20 mouse cellular contexts compared by ENCODE assay signal in genomic region chr6:8832924-8833323, GRCm38 (mm10). TPM values are rescaled to one million over a fixed set of nuclear protein-coding genes. Genes with fewer than 3 reads are reported as not detected.
DNase-seq lines count a peak whose midpoint lies in the region.
"Had no signal": no experiment of that assay in that cellular context is flagged by ENCODE, and none has a peak within 500 bp of the region (broad histone marks: within the 10 kb centered on the region; RNA-seq: fewer than 3 reads in every experiment).

No protein-coding gene starts in this region.

- intact Hi-C loops in left cerebral cortex, postnatal 14 days (cut with DNase I), result loop anchor here (10.0 kb wide), 1 partner anchor 558 kb away; no protein-coding TSS in a partner anchor

- peak; percentile 4 for DNase-seq in kidney, adult 9 months
- DNase-seq in kidney, adult 11 months, result no peak
- DNase-seq in left cerebral cortex, postnatal 14 days (ENCODE audit: low spot score in 2 of 2), result peak; percentile 7 to 26
- no peak for DNase-seq in left cerebral cortex, adult 18-20 months (ENCODE audit: low spot score in 2 of 2)
- peak; percentile 59 for DNase-seq in brain, adult 2 months (ENCODE audit: low read depth, low spot score)
- peak; percentile 56 for DNase-seq in retina, embryonic 14.5 days (ENCODE audit: low spot score)
- DNase-seq in spleen, postnatal 14 days (ENCODE audit: low spot score in 2 of 2), result no peak
- DNase-seq in Muller cell, postnatal 12 days (ENCODE audit: inconsistent ontology term), result no peak
- DNase-seq: adrenal gland, postnatal 25 days; cerebellum, adult 2 months; cerebellum, postnatal 25 days; gastrocnemius, adult 2 months; gastrocnemius, postnatal 36 days; heart, adult 18-20 months; heart, postnatal 36 days; kidney, adult 8-10 months; kidney, postnatal 10 days; lung, embryonic 14.5 days; thymus, postnatal 4 days had no signal

RNA-seq across cellular contexts. Expression of gene Ica1, which starts 54.6 kb away (rescaled TPM):
- 10 to 100 TPM; 63.2 to 70.0 TPM for total RNA-seq in left cerebral cortex, postnatal 14 days (2021)
- total RNA-seq in left cerebral cortex, adult 18-20 months (2021), result 10 to 100 TPM; 60.1 to 60.5 TPM
- total RNA-seq: MEL had no signal

Comparison
In these comparisons a context has a peak if more than half of its experiments do, and no peak if none do; other contexts are left out.
1. DNase-seq: peak in kidney, adult 9 months (single experiment), left cerebral cortex, postnatal 14 days (2 of 2), brain, adult 2 months (single experiment) and retina, embryonic 14.5 days (single experiment); none in kidney, adult 11 months (single experiment), left cerebral cortex, adult 18-20 months (0 of 2), spleen, postnatal 14 days (0 of 2) and Muller cell, postnatal 12 days (single experiment).